Mouse (Mus musculus): ENCODE results near the gene Ascc3. TPM values are rescaled to one million over a fixed set of nuclear protein-coding genes. Genes with fewer than 3 reads are reported as not detected.
A peak's percentile ranks its signal among the peaks of the same experiment; 100 is the strongest.

Ascc3 gene
- polyA plus RNA-seq, 1 experiment from 2014 or later = 16.5 TPM

- Histone ChIP-seq H3K9me3 (ENCODE audit: control insufficient read depth, low read length) (no peaks in the 10 kb centered on the region), H3K4me2 (ENCODE audit: low read depth, low read length) (no peak overlapping the region), H3K27ac (ENCODE audit: low read length) (no peak overlapping the region), H3K36me3 (ENCODE audit: control insufficient read depth, insufficient read depth, low read length) (no peaks in the 10 kb centered on the region), H3K9ac (ENCODE audit: low read depth, low read length) (no peak overlapping the region), H3K4me1 (ENCODE audit: control insufficient read depth, insufficient read depth, low read length) (no peaks in the 10 kb centered on the region), H3K4me3 (ENCODE audit: low read length) (no peak overlapping the region), H3K27me3 (replicated peaks; ENCODE audit: control insufficient read depth, insufficient read depth, low read length) (no peaks in the 10 kb centered on the region)
- 85% methylated on average over 8 of the region's 8 CpGs for WGBS
- ATAC-seq = no peak
Observed at GRCm38 (mm10) chr10:50650612-50651011, 58.1 kb downstream of the Ascc3 start.

GRCm38 (mm10) chr10:50653551-50653950, 61.1 kb downstream of the Ascc3 start:
- H3K4me3 ChIP-seq (ENCODE audit: low read length) = no peak overlapping the region
- H3K9ac ChIP-seq (ENCODE audit: low read depth, low read length) = no peak overlapping the region
- H3K27ac ChIP-seq (ENCODE audit: low read length) = no peak overlapping the region
- no peak for ATAC-seq
- WGBS = 98% methylated on average over 3 of the region's 3 CpGs
- H3K36me3 ChIP-seq (ENCODE audit: control insufficient read depth, insufficient read depth, low read length) = no peaks in the 10 kb centered on the region
- H3K9me3 ChIP-seq (ENCODE audit: control insufficient read depth, low read length) = no peaks in the 10 kb centered on the region
- H3K27me3 ChIP-seq (replicated peaks; ENCODE audit: control insufficient read depth, insufficient read depth, low read length) = no peaks in the 10 kb centered on the region
- no peaks in the 10 kb centered on the region for H3K4me1 ChIP-seq (ENCODE audit: control insufficient read depth, insufficient read depth, low read length)
- no peak overlapping the region for H3K4me2 ChIP-seq (ENCODE audit: low read depth, low read length)

- H3K36me3 ChIP-seq (ENCODE audit: control insufficient read depth, insufficient read depth, low read length) = no peaks in the 10 kb centered on the region
- peak; percentile 44; the same call in 1 of the 2 replicates for ATAC-seq
- 61% methylated on average over 1 of the region's 1 CpGs for WGBS
- H3K27me3 ChIP-seq (replicated peaks; ENCODE audit: control insufficient read depth, insufficient read depth, low read length) = no peaks in the 10 kb centered on the region
- H3K27ac ChIP-seq (ENCODE audit: low read length) = no peak overlapping the region
- no peak overlapping the region for H3K4me2 ChIP-seq (ENCODE audit: low read depth, low read length)
- no peaks in the 10 kb centered on the region for H3K4me1 ChIP-seq (ENCODE audit: control insufficient read depth, insufficient read depth, low read length)
- no peak overlapping the region for H3K9ac ChIP-seq (ENCODE audit: low read depth, low read length)
- no peak overlapping the region for H3K4me3 ChIP-seq (ENCODE audit: low read length)
- H3K9me3 ChIP-seq (ENCODE audit: control insufficient read depth, low read length) = no peaks in the 10 kb centered on the region
Observed at GRCm38 (mm10) chr10:50657352-50657751, 64.9 kb downstream of the Ascc3 start.

- Histone ChIP-seq H3K4me3 (ENCODE audit: low read length) (no peak overlapping the region), H3K36me3 (ENCODE audit: control insufficient read depth, insufficient read depth, low read length) (no peaks in the 10 kb centered on the region), H3K9ac (ENCODE audit: low read depth, low read length) (no peak overlapping the region), H3K27ac (ENCODE audit: low read length) (no peak overlapping the region), H3K4me1 (ENCODE audit: control insufficient read depth, insufficient read depth, low read length) (no peaks in the 10 kb centered on the region), H3K27me3 (replicated peaks; ENCODE audit: control insufficient read depth, insufficient read depth, low read length) (no peaks in the 10 kb centered on the region), H3K4me2 (ENCODE audit: low read depth, low read length) (no peak overlapping the region), H3K9me3 (ENCODE audit: control insufficient read depth, low read length) (no peaks in the 10 kb centered on the region)
- 79% methylated on average over 5 of the region's 5 CpGs for WGBS
- no peak for ATAC-seq
Observed at GRCm38 (mm10) chr10:50671517-50671916, 79.0 kb downstream of the Ascc3 start.

- no peak overlapping the region for H3K9ac ChIP-seq (ENCODE audit: low read depth, low read length)
- no peak for ATAC-seq
Observed at GRCm38 (mm10) chr10:50690324-50690723, 97.9 kb downstream of the Ascc3 start.

GRCm38 (mm10) chr10:50698836-50699433, 106.5 kb downstream of the Ascc3 start:
- Histone ChIP-seq H3K4me3 (ENCODE audit: low read length) (no peak overlapping the region), H3K27ac (ENCODE audit: low read length) (no peak overlapping the region), H3K4me1 (ENCODE audit: control insufficient read depth, insufficient read depth, low read length) (no peaks in the 10 kb centered on the region), H3K9me3 (ENCODE audit: control insufficient read depth, low read length) (no peaks in the 10 kb centered on the region), H3K36me3 (ENCODE audit: control insufficient read depth, insufficient read depth, low read length) (no peaks in the 10 kb centered on the region), H3K9ac (ENCODE audit: low read depth, low read length) (no peak overlapping the region), H3K27me3 (replicated peaks; ENCODE audit: control insufficient read depth, insufficient read depth, low read length) (no peaks in the 10 kb centered on the region), H3K4me2 (ENCODE audit: low read depth, low read length) (no peak overlapping the region)
- ATAC-seq = no peak
- 57% methylated on average over 4 of the region's 4 CpGs for WGBS

More at GRCm38 (mm10) chr10:50690324-50690723, 97.9 kb downstream of the Ascc3 start:
- H3K4me1 ChIP-seq (ENCODE audit: control insufficient read depth, insufficient read depth, low read length) = no peaks in the 10 kb centered on the region
- H3K4me3 ChIP-seq (ENCODE audit: low read length) = no peak overlapping the region
- H3K27me3 ChIP-seq (replicated peaks; ENCODE audit: control insufficient read depth, insufficient read depth, low read length) = no peaks in the 10 kb centered on the region
- H3K4me2 ChIP-seq (ENCODE audit: low read depth, low read length) = no peak overlapping the region
- no peaks in the 10 kb centered on the region for H3K36me3 ChIP-seq (ENCODE audit: control insufficient read depth, insufficient read depth, low read length)
- no peaks in the 10 kb centered on the region for H3K9me3 ChIP-seq (ENCODE audit: control insufficient read depth, low read length)
- no peak overlapping the region for H3K27ac ChIP-seq (ENCODE audit: low read length)

- no peak overlapping the region for H3K4me2 ChIP-seq (ENCODE audit: low read depth, low read length)
- 80% methylated on average over 2 of the region's 2 CpGs for WGBS
- H3K27ac ChIP-seq (ENCODE audit: low read length) = no peak overlapping the region
- H3K36me3 ChIP-seq (ENCODE audit: control insufficient read depth, insufficient read depth, low read length) = no peaks in the 10 kb centered on the region
- no peaks in the 10 kb centered on the region for H3K4me1 ChIP-seq (ENCODE audit: control insufficient read depth, insufficient read depth, low read length)
- H3K4me3 ChIP-seq (ENCODE audit: low read length) = no peak overlapping the region
- H3K9me3 ChIP-seq (ENCODE audit: control insufficient read depth, low read length) = no peaks in the 10 kb centered on the region
- H3K9ac ChIP-seq (ENCODE audit: low read depth, low read length) = no peak overlapping the region
- no peaks in the 10 kb centered on the region for H3K27me3 ChIP-seq (replicated peaks; ENCODE audit: control insufficient read depth, insufficient read depth, low read length)
- no peak for ATAC-seq
Observed at GRCm38 (mm10) chr10:50701736-50702135, 109.3 kb downstream of the Ascc3 start.

- H3K27ac ChIP-seq (ENCODE audit: low read length) = no peak overlapping the region
- no peak overlapping the region for H3K4me3 ChIP-seq (ENCODE audit: low read length)
- no peaks in the 10 kb centered on the region for H3K36me3 ChIP-seq (ENCODE audit: control insufficient read depth, insufficient read depth, low read length)
- no peaks in the 10 kb centered on the region for H3K9me3 ChIP-seq (ENCODE audit: control insufficient read depth, low read length)
- WGBS = 68% methylated on average over 3 of the region's 3 CpGs
- H3K27me3 ChIP-seq (replicated peaks; ENCODE audit: control insufficient read depth, insufficient read depth, low read length) = no peaks in the 10 kb centered on the region
- H3K4me1 ChIP-seq (ENCODE audit: control insufficient read depth, insufficient read depth, low read length) = no peaks in the 10 kb centered on the region
- H3K4me2 ChIP-seq (ENCODE audit: low read depth, low read length) = no peak overlapping the region
- H3K9ac ChIP-seq (ENCODE audit: low read depth, low read length) = no peak overlapping the region
- ATAC-seq = no peak
Observed at GRCm38 (mm10) chr10:50702361-50702760, 109.9 kb downstream of the Ascc3 start.

GRCm38 (mm10) chr10:50704202-50704601, 111.7 kb downstream of the Ascc3 start:
- ATAC-seq = no peak
- 17% methylated on average over 6 of the region's 6 CpGs for WGBS

GRCm38 (mm10) chr10:50704898-50705297, 112.4 kb downstream of the Ascc3 start:
- H3K36me3 ChIP-seq (ENCODE audit: control insufficient read depth, insufficient read depth, low read length) = no peaks in the 10 kb centered on the region
- H3K27ac ChIP-seq (ENCODE audit: low read length) = no peak overlapping the region
- no peaks in the 10 kb centered on the region for H3K27me3 ChIP-seq (replicated peaks; ENCODE audit: control insufficient read depth, insufficient read depth, low read length)
- H3K4me1 ChIP-seq (ENCODE audit: control insufficient read depth, insufficient read depth, low read length) = no peaks in the 10 kb centered on the region
- no peak overlapping the region for H3K9ac ChIP-seq (ENCODE audit: low read depth, low read length)
- no peaks in the 10 kb centered on the region for H3K9me3 ChIP-seq (ENCODE audit: control insufficient read depth, low read length)
- H3K4me2 ChIP-seq (ENCODE audit: low read depth, low read length) = no peak overlapping the region
- ATAC-seq = no peak
- H3K4me3 ChIP-seq (ENCODE audit: low read length) = no peak overlapping the region
- WGBS = 90% methylated on average over 3 of the region's 3 CpGs

More at GRCm38 (mm10) chr10:50704202-50704601, 111.7 kb downstream of the Ascc3 start:
- H3K4me1 ChIP-seq (ENCODE audit: control insufficient read depth, insufficient read depth, low read length) = no peaks in the 10 kb centered on the region
- no peak overlapping the region for H3K9ac ChIP-seq (ENCODE audit: low read depth, low read length)
- no peak overlapping the region for H3K4me3 ChIP-seq (ENCODE audit: low read length)
- no peak overlapping the region for H3K4me2 ChIP-seq (ENCODE audit: low read depth, low read length)
- no peaks in the 10 kb centered on the region for H3K36me3 ChIP-seq (ENCODE audit: control insufficient read depth, insufficient read depth, low read length)
- H3K9me3 ChIP-seq (ENCODE audit: control insufficient read depth, low read length) = no peaks in the 10 kb centered on the region
- H3K27me3 ChIP-seq (replicated peaks; ENCODE audit: control insufficient read depth, insufficient read depth, low read length) = no peaks in the 10 kb centered on the region
- no peak overlapping the region for H3K27ac ChIP-seq (ENCODE audit: low read length)

All from intestine, embryonic 16.5 days (tissue).